Mouse (Mus musculus) G1E (cell line): ENCODE data around the gene Tcf15.

Experiments used
- CTCF ChIP-seq: IDR thresholded peaks from 2 replicates; pipeline ENCODE4 v1.5.1; 2012; ENCODE audit warnings: low read depth, low read length, inconsistent platforms, mixed read lengths
- GATA1 ChIP-seq: IDR thresholded peaks from 2 replicates; pipeline ENCODE4 v1.6.1; 2012; ENCODE audit warnings: borderline replicate concordance, low read length, inconsistent platforms, mixed read lengths
- TAL1 ChIP-seq: conservative IDR thresholded peaks from 2 replicates; pipeline ENCODE4 v1.6.1; 2012; ENCODE audit warnings: low read depth, low read length, inconsistent platforms, mixed read lengths

GRCm38 (mm10) chr2:152155414-152156208 is 12.2 kb downstream of the Tcf15 start:
- TF ChIP-seq CTCF (no peak), TAL1 (no peak), GATA1 (no peak)
